Mouse (Mus musculus) cerebellum, postnatal 10 days (tissue): Measurements from ENCODE around the gene Slc6a13.

ENCODE experiments used
- DNase-seq, 2 experiments: peaks; one replicate each; pipeline ENCODE4 v3.0.0; 2021; ENCODE audit warnings: mixed read lengths in 2 of 2

The Slc6a13 gene

GRCm38 (mm10) chr6:121299954-121300353 is at the start of gene Slc6a13:
Gene Slc6a13, plus strand, starts transcription at chr6:121300227.
- DNase-seq = peak; percentile 20 to 33

- no peak for DNase-seq
Observed at GRCm38 (mm10) chr6:121250406-121250805, 49.6 kb upstream of the Slc6a13 start.

- DNase-seq = no peak
Observed at GRCm38 (mm10) chr6:121251256-121251655, 48.8 kb upstream of the Slc6a13 start.

GRCm38 (mm10) chr6:121260548-121260947 is 39.5 kb upstream of the Slc6a13 start:
- DNase-seq = peak; percentile 90 to 93

- DNase-seq = no peak
Observed at GRCm38 (mm10) chr6:121261233-121261632, 38.8 kb upstream of the Slc6a13 start.

- no peak for DNase-seq
Observed at GRCm38 (mm10) chr6:121262004-121262403, 38.0 kb upstream of the Slc6a13 start.

- no peak for DNase-seq
Observed at GRCm38 (mm10) chr6:121262496-121262895, 37.5 kb upstream of the Slc6a13 start.

GRCm38 (mm10) chr6:121270156-121270555 is 29.9 kb upstream of the Slc6a13 start:
- DNase-seq = no peak

GRCm38 (mm10) chr6:121271707-121272074 is 28.3 kb upstream of the Slc6a13 start:
- no peak for DNase-seq

GRCm38 (mm10) chr6:121272075-121272800 is 27.8 kb upstream of the Slc6a13 start:
- DNase-seq = peak; percentile 85 to 90

- DNase-seq = peak; percentile 47 to 57
Observed at GRCm38 (mm10) chr6:121274356-121274755, 25.7 kb upstream of the Slc6a13 start.

- DNase-seq = no peak
Observed at GRCm38 (mm10) chr6:121284132-121284531, 15.9 kb upstream of the Slc6a13 start.

GRCm38 (mm10) chr6:121299317-121299716 is 710 bp upstream of the Slc6a13 start:
- DNase-seq = no peak

GRCm38 (mm10) chr6:121300504-121300903 is 477 bp downstream of the Slc6a13 start:
- DNase-seq = no peak

GRCm38 (mm10) chr6:121303466-121304220 is 3.6 kb downstream of the Slc6a13 start:
- no peak for DNase-seq

- DNase-seq = no peak
Observed at GRCm38 (mm10) chr6:121304630-121305029, 4.6 kb downstream of the Slc6a13 start.

GRCm38 (mm10) chr6:121305571-121305970 is 5.5 kb downstream of the Slc6a13 start:
- no peak for DNase-seq

GRCm38 (mm10) chr6:121310984-121311383 is 11.0 kb downstream of the Slc6a13 start:
- no peak for DNase-seq

- DNase-seq = no peak
Observed at GRCm38 (mm10) chr6:121319099-121319498, 19.1 kb downstream of the Slc6a13 start.

GRCm38 (mm10) chr6:121322381-121323110 is 22.5 kb downstream of the Slc6a13 start:
- no peak for DNase-seq

- no peak for DNase-seq
Observed at GRCm38 (mm10) chr6:121325298-121325697, 25.3 kb downstream of the Slc6a13 start.

- no peak for DNase-seq
Observed at GRCm38 (mm10) chr6:121325740-121326139, 25.7 kb downstream of the Slc6a13 start.

- DNase-seq = peak; percentile 60 to 68
Observed at GRCm38 (mm10) chr6:121326486-121327069, 26.6 kb downstream of the Slc6a13 start.
